ENCODE assay signal across 9 mouse cellular contexts in genomic region chr1:58444691-58445090, GRCm38 (mm10). TPM values are rescaled to one million over a fixed set of nuclear protein-coding genes. Genes with fewer than 3 reads are reported as not detected.
DNase-seq lines count a peak whose midpoint lies in the region; ATAC-seq and TF ChIP-seq lines count a peak whose summit lies in the region.
"Had no signal": no experiment of that assay in that cellular context is flagged by ENCODE, and none has a peak within 500 bp of the region (broad histone marks: within the 10 kb centered on the region; RNA-seq: fewer than 3 reads in every experiment).

No protein-coding gene starts in this region.

- peak overlapping the region; percentile 92 for H3K27ac ChIP-seq in heart, embryonic 10.5 days
- H3K27ac ChIP-seq in forebrain, embryonic 11.5 days (ENCODE audit: low read depth, low read length): peak overlapping the region; percentile 55; the same call in 1 of the 2 replicates
- H3K27ac ChIP-seq in liver, embryonic 14.5 days: 0 out of 2 replicates have a peak overlapping the region, but pooled peaks have one; percentile 5

- TF ChIP-seq EP300 in liver, embryonic 14.5 days (IDR thresholded peaks at IDR 0.05; ENCODE audit: low read depth): no peak

- H3K4me2 ChIP-seq in forebrain, embryonic 11.5 days (ENCODE audit: low read depth, low read length, severe bottlenecking): peak overlapping the region; percentile 67
- peak overlapping the region; percentile 88 for H3K4me2 ChIP-seq in liver, embryonic 14.5 days (ENCODE audit: low read depth)

- peaks cover 47% of the 10 kb centered on the region for H3K36me3 ChIP-seq in heart, embryonic 10.5 days
- peaks cover 48% of the 10 kb centered on the region for H3K36me3 ChIP-seq in C2C12 (ENCODE audit: control insufficient read depth, insufficient read depth)
- H3K36me3 ChIP-seq in forebrain, embryonic 11.5 days (ENCODE audit: control insufficient read depth, insufficient read depth, low read length): peaks cover 4% of the 10 kb centered on the region; the same call in 1 of the 2 replicates
- H3K36me3 ChIP-seq in liver, embryonic 14.5 days (replicated peaks; ENCODE audit: control insufficient read depth, insufficient read depth, low read depth): peaks cover 6% of the 10 kb centered on the region

- peaks cover 44% of the 10 kb centered on the region for H3K79me3 ChIP-seq in C2C12 (ENCODE audit: low read depth)

- no peaks in the 10 kb centered on the region for H3K27me3 ChIP-seq in heart, embryonic 10.5 days (ENCODE audit: insufficient read depth, poor library complexity, severe bottlenecking)
- H3K27me3 ChIP-seq in C2C12 (ENCODE audit: control insufficient read depth, insufficient read depth, insufficient read length): no peaks in the 10 kb centered on the region
- no peaks in the 10 kb centered on the region for H3K27me3 ChIP-seq in forebrain, embryonic 11.5 days (ENCODE audit: control insufficient read depth, insufficient read depth, low read length)
- no peaks in the 10 kb centered on the region for H3K27me3 ChIP-seq in liver, embryonic 14.5 days (ENCODE audit: control insufficient read depth, insufficient read depth, low read length)
- H3K27me3 ChIP-seq: Patski had no signal

- peaks cover 18% of the 10 kb centered on the region for H3K4me1 ChIP-seq in heart, embryonic 10.5 days
- peaks cover 7% of the 10 kb centered on the region; the same call in 1 of the 2 replicates for H3K4me1 ChIP-seq in forebrain, embryonic 11.5 days (replicated peaks; ENCODE audit: control insufficient read depth, insufficient read depth, low read length)
- H3K4me1 ChIP-seq in liver, embryonic 14.5 days (replicated peaks; ENCODE audit: control insufficient read depth in 2 of 2, insufficient read depth in 2 of 2, low read length in 1 of 2): peaks cover 4 to 11% of the 10 kb centered on the region in 2 experiments

- peak overlapping the region; percentile 75 for H3K4me3 ChIP-seq in heart, embryonic 10.5 days
- peak overlapping the region; percentile 65 for H3K4me3 ChIP-seq in C2C12 (ENCODE audit: insufficient read depth, poor library complexity, severe bottlenecking)
- H3K4me3 ChIP-seq in forebrain, embryonic 11.5 days (ENCODE audit: low read depth, low read length): peak overlapping the region; percentile 41
- H3K4me3 ChIP-seq in liver, embryonic 14.5 days (ENCODE audit: insufficient read depth in 1 of 2, low read depth in 2 of 2, low read length in 2 of 2): peak overlapping the region; percentile 65 to 77

- H3K9me3 ChIP-seq in heart, embryonic 10.5 days: no peaks in the 10 kb centered on the region
- H3K9me3 ChIP-seq in forebrain, embryonic 11.5 days (ENCODE audit: control insufficient read depth, low read length): no peaks in the 10 kb centered on the region
- H3K9me3 ChIP-seq in liver, embryonic 14.5 days (ENCODE audit: control insufficient read depth, low read length): no peaks in the 10 kb centered on the region

- H3K9ac ChIP-seq in forebrain, embryonic 11.5 days (ENCODE audit: low read length): peak overlapping the region; percentile 82
- H3K9ac ChIP-seq in liver, embryonic 14.5 days (replicated peaks): peak overlapping the region; percentile 77

- 10% methylated on average over 10 of the region's 10 CpGs for WGBS in heart, embryonic 10.5 days
- WGBS in forebrain, embryonic 11.5 days: 15% methylated on average over 10 of the region's 10 CpGs
- 7% methylated on average over 10 of the region's 10 CpGs for WGBS in liver, embryonic 14.5 days (ENCODE audit: insufficient replicate concordance)

- no peak for TF ChIP-seq CTCF in C2C12 (IDR thresholded peaks at IDR 0.05; ENCODE audit: control insufficient read depth, insufficient read depth, insufficient read length)
- TF ChIP-seq CTCF in liver, embryonic 14.5 days (IDR thresholded peaks at IDR 0.05; ENCODE audit: low read depth): no peak

- peaks cover 61% of the 10 kb centered on the region for H3K79me2 ChIP-seq in C2C12 (ENCODE audit: control insufficient read depth, insufficient read depth)

- peak overlapping the region; percentile 88 for H3ac ChIP-seq in C2C12 (ENCODE audit: control insufficient read depth, insufficient read length, low read depth)

- no peak for DNase-seq in heart, embryonic 10.5 days (ENCODE audit: low spot score)
- DNase-seq in heart, adult 9 months (ENCODE audit: low spot score in 2 of 2): no peak
- no peak for DNase-seq in forebrain, embryonic 11.5 days (ENCODE audit: low spot score)
- no peak for DNase-seq in liver, embryonic 14.5 days (ENCODE audit: low read depth in 3 of 3, low spot score in 3 of 3)
- DNase-seq in frontal cortex, postnatal 25 days (ENCODE audit: low spot score in 2 of 2): no peak
- DNase-seq in urinary bladder, adult 2 months (ENCODE audit: low spot score): no peak
- DNase-seq in right cerebral cortex, adult 18-20 months: no peak

- 0 out of 2 replicates have a peak, but pooled peaks have one; percentile 26 for ATAC-seq in forebrain, embryonic 11.5 days (replicated peaks; ENCODE audit: low FRiP score)
- ATAC-seq in liver, embryonic 14.5 days (ENCODE audit: insufficient read depth): peak; percentile 26; the same call in 1 of the 2 replicates

TF ChIP-seq in C2C12, 6 proteins besides CTCF, POLR2A, EP300 and RAD21:
- TF ChIP-seq FOSL1 (IDR thresholded peaks at IDR 0.05; ENCODE audit: insufficient read depth, low read length, poor library complexity, severe bottlenecking) (no peak), MYOD1 (IDR thresholded peaks at IDR 0.05; ENCODE audit: control insufficient read depth, insufficient read length, low read depth) (no peak), MAX (IDR thresholded peaks at IDR 0.05) (no peak), MYOG (IDR thresholded peaks at IDR 0.05; ENCODE audit: control insufficient read depth, extremely low read depth, insufficient read length) (no peak), CEBPB (IDR thresholded peaks at IDR 0.05; ENCODE audit: low read depth) (no peak), USF1 (IDR thresholded peaks at IDR 0.05; ENCODE audit: low read depth) (no peak)

RNA-seq across cellular contexts. Expression of gene Nif3l1, which starts 0.3 kb away (rescaled TPM):
- polyA plus RNA-seq in heart, embryonic 10.5 days (2016; fragmentation: Nextera tagmentation; extraction: Ambion mirVana): 35.7 and 48.5 TPM in 2 replicates
- polyA plus RNA-seq in C2C12 (2012; fragmentation: generic; extraction: Trizol): 43.3 TPM
- polyA plus RNA-seq in forebrain, embryonic 11.5 days (2014; fragmentation: Nextera tagmentation; extraction: Ambion mirVana): 64.6 and 66.6 TPM in 2 replicates
- 10.3 and 10.7 TPM in 2 replicates for polyA plus RNA-seq in liver, embryonic 14.5 days (2012; rRNA removed)
- 16.5 and 18.0 TPM in 2 replicates for polyA plus RNA-seq in liver, embryonic 14.5 days (2014; fragmentation: Nextera tagmentation; extraction: Ambion mirVana)
- 22.2 and 22.5 TPM in 2 replicates for polyA plus RNA-seq in urinary bladder, adult 2 months (2012; rRNA removed)

RNA-seq across cellular contexts. Expression of gene Ppil3, which starts 0.6 kb away (rescaled TPM):
- 43.0 and 47.7 TPM in 2 replicates for polyA plus RNA-seq in heart, embryonic 10.5 days (2016; fragmentation: Nextera tagmentation; extraction: Ambion mirVana)
- 88.9 TPM for polyA plus RNA-seq in C2C12 (2012; fragmentation: generic; extraction: Trizol)
- 53.8 and 53.9 TPM in 2 replicates for polyA plus RNA-seq in forebrain, embryonic 11.5 days (2014; fragmentation: Nextera tagmentation; extraction: Ambion mirVana)
- 12.1 and 18.6 TPM in 2 replicates for polyA plus RNA-seq in liver, embryonic 14.5 days (2012; rRNA removed)
- polyA plus RNA-seq in liver, embryonic 14.5 days (2014; fragmentation: Nextera tagmentation; extraction: Ambion mirVana): 29.8 and 31.0 TPM in 2 replicates
- 32.4 and 33.3 TPM in 2 replicates for polyA plus RNA-seq in urinary bladder, adult 2 months (2012; rRNA removed)

RNA-seq across cellular contexts. Expression of gene Clk1, which starts 20.8 kb away (rescaled TPM):
- 117 TPM in 2 replicates for polyA plus RNA-seq in heart, embryonic 10.5 days (2016; fragmentation: Nextera tagmentation; extraction: Ambion mirVana)
- 16.6 TPM for polyA plus RNA-seq in C2C12 (2012; fragmentation: generic; extraction: Trizol)
- 150 and 158 TPM in 2 replicates for polyA plus RNA-seq in forebrain, embryonic 11.5 days (2014; fragmentation: Nextera tagmentation; extraction: Ambion mirVana)
- polyA plus RNA-seq in liver, embryonic 14.5 days (2012; rRNA removed): 49.0 and 97.9 TPM in 2 replicates
- polyA plus RNA-seq in liver, embryonic 14.5 days (2014; fragmentation: Nextera tagmentation; extraction: Ambion mirVana): 69.3 and 78.5 TPM in 2 replicates
- polyA plus RNA-seq in urinary bladder, adult 2 months (2012; rRNA removed): 320 and 406 TPM in 2 replicates

RNA-seq across cellular contexts. Expression of gene Bzw1, which starts 52.0 kb away (rescaled TPM):
- 287 and 342 TPM in 2 replicates for polyA plus RNA-seq in heart, embryonic 10.5 days (2016; fragmentation: Nextera tagmentation; extraction: Ambion mirVana)
- polyA plus RNA-seq in C2C12 (2012; fragmentation: generic; extraction: Trizol): 79.2 TPM
- polyA plus RNA-seq in forebrain, embryonic 11.5 days (2014; fragmentation: Nextera tagmentation; extraction: Ambion mirVana): 515 and 551 TPM in 2 replicates
- 25.8 and 38.3 TPM in 2 replicates for polyA plus RNA-seq in liver, embryonic 14.5 days (2012; rRNA removed)
- 152 and 153 TPM in 2 replicates for polyA plus RNA-seq in liver, embryonic 14.5 days (2014; fragmentation: Nextera tagmentation; extraction: Ambion mirVana)
- 63.2 and 69.3 TPM in 2 replicates for polyA plus RNA-seq in urinary bladder, adult 2 months (2012; rRNA removed)

Comparison
In these comparisons a context has a peak if more than half of its experiments do, and no peak if none do; other contexts are left out.
1. H3K27ac ChIP-seq: peak in every context shown above with its lines; median percentile 92 in heart, embryonic 10.5 days; 55 in forebrain, embryonic 11.5 days; 5 in liver, embryonic 14.5 days.